Mouse (Mus musculus): ENCODE measurements around the gene Hs2st1.
"Not testable (repeated sequence)": the region's sequence is repeated elsewhere in the genome, so short reads cannot be mapped to it uniquely, and the experiment has no call there.

Hs2st1 gene

GRCm38 (mm10) chr3:144570047-144570815 is at the start of gene Hs2st1, which contains the start of gene Selenof:
Gene Hs2st1, minus strand, starts transcription at chr3:144570181.
Gene Selenof, plus strand, starts transcription at chr3:144570304.
- peak; percentile 100 for DNase-seq

- peak; percentile 95 for DNase-seq
These were observed 47.7 kb upstream of the Hs2st1 start for GRCm38 (mm10) chr3:144617633-144618180.

GRCm38 (mm10) chr3:144616654-144617425 is 46.9 kb upstream of the Hs2st1 start:
- peak; percentile 98 for DNase-seq

- DNase-seq: no peak
These were observed 45.5 kb upstream of the Hs2st1 start for GRCm38 (mm10) chr3:144615459-144615858.

- no peak for DNase-seq
These were observed 44.7 kb upstream of the Hs2st1 start for GRCm38 (mm10) chr3:144614698-144615097.

- DNase-seq: no peak
These were observed 44.3 kb upstream of the Hs2st1 start for GRCm38 (mm10) chr3:144614277-144614676.

GRCm38 (mm10) chr3:144612382-144612781 is 42.4 kb upstream of the Hs2st1 start:
- no peak for DNase-seq

GRCm38 (mm10) chr3:144611626-144612271 is 41.8 kb upstream of the Hs2st1 start:
- peak; percentile 93 for DNase-seq

GRCm38 (mm10) chr3:144610759-144611158 is 40.8 kb upstream of the Hs2st1 start:
- no peak for DNase-seq

GRCm38 (mm10) chr3:144608090-144608489 is 38.1 kb upstream of the Hs2st1 start:
- no peak for DNase-seq

GRCm38 (mm10) chr3:144606449-144606848 is 36.5 kb upstream of the Hs2st1 start:
- no peak for DNase-seq

- DNase-seq: not testable (repeated sequence)
These were observed 35.8 kb upstream of the Hs2st1 start for GRCm38 (mm10) chr3:144605811-144606210.

- DNase-seq: no peak
These were observed 34.2 kb upstream of the Hs2st1 start for GRCm38 (mm10) chr3:144604205-144604604.

- no peak for DNase-seq
These were observed 33.6 kb upstream of the Hs2st1 start for GRCm38 (mm10) chr3:144603558-144603957.

GRCm38 (mm10) chr3:144602819-144603218 is 32.8 kb upstream of the Hs2st1 start:
- DNase-seq: peak; percentile 54

- DNase-seq: no peak
These were observed 32.4 kb upstream of the Hs2st1 start for GRCm38 (mm10) chr3:144602413-144602812.

- no peak for DNase-seq
These were observed 27.9 kb upstream of the Hs2st1 start for GRCm38 (mm10) chr3:144597790-144598467.

GRCm38 (mm10) chr3:144597121-144597520 is 27.1 kb upstream of the Hs2st1 start:
- peak; percentile 41 for DNase-seq

GRCm38 (mm10) chr3:144592992-144593785 is 23.2 kb upstream of the Hs2st1 start:
- peak; percentile 40 for DNase-seq

- DNase-seq: no peak
These were observed 19.4 kb upstream of the Hs2st1 start for GRCm38 (mm10) chr3:144589189-144589890.

GRCm38 (mm10) chr3:144586731-144587130 is 16.8 kb upstream of the Hs2st1 start:
- DNase-seq: no peak

All from heart, adult 11 months (tissue).